Mouse (Mus musculus): ENCODE data around the gene Pitpnc1. TPM values are rescaled to one million over a fixed set of nuclear protein-coding genes. Genes with fewer than 3 reads are reported as not detected.

The Pitpnc1 gene
- polyA plus RNA-seq, 1 experiment from 2014 or later: 9.1 TPM

GRCm38 (mm10) chr11:107408886-107409285 lies 61.6 kb downstream of the Pitpnc1 start:
- peaks cover 63% of the 10 kb centered on the region for H3K4me1 ChIP-seq (ENCODE audit: insufficient read depth)
- 84% methylated on average over 7 of the region's 7 CpGs for WGBS (ENCODE audit: insufficient replicate concordance)
- no peak overlapping the region for H3K4me3 ChIP-seq (ENCODE audit: low read depth, low read length)
- no peak overlapping the region for H3K27ac ChIP-seq (ENCODE audit: low read depth)
- DNase-seq: no peak
- no peaks in the 10 kb centered on the region for H3K27me3 ChIP-seq (ENCODE audit: insufficient read depth, low read length)
- no peaks in the 10 kb centered on the region for H3K36me3 ChIP-seq (replicated peaks; ENCODE audit: insufficient read depth, low read length)
- ATAC-seq: no peak
- H3K4me2 ChIP-seq (ENCODE audit: low read depth, low read length): no peak overlapping the region
- 0 out of 2 replicates have a peak overlapping the region, but pooled peaks have one; percentile 16 for H3K9ac ChIP-seq (replicated peaks)
- TF ChIP-seq CTCF (IDR thresholded peaks at IDR 0.05; ENCODE audit: low read depth): no peak
- TF ChIP-seq EP300 (IDR thresholded peaks at IDR 0.05; ENCODE audit: low read depth): no peak
- H3K9me3 ChIP-seq (ENCODE audit: low read length): no peaks in the 10 kb centered on the region

GRCm38 (mm10) chr11:107407698-107408097 lies 62.8 kb downstream of the Pitpnc1 start:
- Histone ChIP-seq H3K36me3 (replicated peaks; ENCODE audit: insufficient read depth, low read length) (no peaks in the 10 kb centered on the region), H3K9ac (replicated peaks) (peak overlapping the region; percentile 10; the same call in 1 of the 2 replicates), H3K27ac (ENCODE audit: low read depth) (no peak overlapping the region), H3K9me3 (ENCODE audit: low read length) (no peaks in the 10 kb centered on the region), H3K4me1 (ENCODE audit: insufficient read depth) (peaks cover 58% of the 10 kb centered on the region), H3K4me3 (ENCODE audit: low read depth, low read length) (no peak overlapping the region), H3K27me3 (ENCODE audit: insufficient read depth, low read length) (no peaks in the 10 kb centered on the region), H3K4me2 (ENCODE audit: low read depth, low read length) (peak overlapping the region; percentile 24; the same call in 1 of the 2 replicates)
- TF ChIP-seq EP300 (IDR thresholded peaks at IDR 0.05; ENCODE audit: low read depth) (peak; percentile 76), CTCF (IDR thresholded peaks at IDR 0.05; ENCODE audit: low read depth) (no peak)
- WGBS (ENCODE audit: insufficient replicate concordance): 47% methylated on average over 9 of the region's 9 CpGs
- DNase-seq (no peak), ATAC-seq (peak; percentile 58)

- no peaks in the 10 kb centered on the region for H3K27me3 ChIP-seq (ENCODE audit: insufficient read depth, low read length)
- H3K36me3 ChIP-seq (replicated peaks; ENCODE audit: insufficient read depth, low read length): no peaks in the 10 kb centered on the region
- no peak for TF ChIP-seq CTCF (IDR thresholded peaks at IDR 0.05; ENCODE audit: low read depth)
- no peak for TF ChIP-seq EP300 (IDR thresholded peaks at IDR 0.05; ENCODE audit: low read depth)
- DNase-seq (no peak), ATAC-seq (no peak)
- H3K4me1 ChIP-seq (ENCODE audit: insufficient read depth): peaks cover 43% of the 10 kb centered on the region
- WGBS (ENCODE audit: insufficient replicate concordance): 90% methylated on average over 11 of the region's 11 CpGs
- no peak overlapping the region for H3K4me2 ChIP-seq (ENCODE audit: low read depth, low read length)
- no peak overlapping the region for H3K4me3 ChIP-seq (ENCODE audit: low read depth, low read length)
- H3K9ac ChIP-seq (replicated peaks): no peak overlapping the region
- no peaks in the 10 kb centered on the region for H3K9me3 ChIP-seq (ENCODE audit: low read length)
- no peak overlapping the region for H3K27ac ChIP-seq (ENCODE audit: low read depth)
Measured at GRCm38 (mm10) chr11:107405606-107406333, 64.7 kb downstream of the Pitpnc1 start.

GRCm38 (mm10) chr11:107403309-107403708 lies 67.2 kb downstream of the Pitpnc1 start:
- Histone ChIP-seq H3K27me3 (ENCODE audit: insufficient read depth, low read length) (no peaks in the 10 kb centered on the region), H3K9me3 (ENCODE audit: low read length) (no peaks in the 10 kb centered on the region), H3K36me3 (replicated peaks; ENCODE audit: insufficient read depth, low read length) (no peaks in the 10 kb centered on the region), H3K4me3 (ENCODE audit: low read depth, low read length) (no peak overlapping the region), H3K4me1 (ENCODE audit: insufficient read depth) (peaks cover 39% of the 10 kb centered on the region), H3K27ac (ENCODE audit: low read depth) (no peak overlapping the region), H3K4me2 (ENCODE audit: low read depth, low read length) (no peak overlapping the region), H3K9ac (replicated peaks) (no peak overlapping the region; the same call in 1 of the 2 replicates)
- ATAC-seq: no peak
- TF ChIP-seq EP300 (IDR thresholded peaks at IDR 0.05; ENCODE audit: low read depth) (no peak), CTCF (IDR thresholded peaks at IDR 0.05; ENCODE audit: low read depth) (no peak)
- DNase-seq: no peak
- WGBS (ENCODE audit: insufficient replicate concordance): 54% methylated on average over 10 of the region's 10 CpGs

- peaks cover 43% of the 10 kb centered on the region for H3K4me1 ChIP-seq (ENCODE audit: insufficient read depth)
- 89% methylated on average over 5 of the region's 5 CpGs for WGBS (ENCODE audit: insufficient replicate concordance)
- TF ChIP-seq CTCF (IDR thresholded peaks at IDR 0.05; ENCODE audit: low read depth) (peak; percentile 40), EP300 (IDR thresholded peaks at IDR 0.05; ENCODE audit: low read depth) (no peak)
- no peak overlapping the region for H3K9ac ChIP-seq (replicated peaks)
- H3K9me3 ChIP-seq (ENCODE audit: low read length): no peaks in the 10 kb centered on the region
- H3K27ac ChIP-seq (ENCODE audit: low read depth): no peak overlapping the region
- H3K4me2 ChIP-seq (ENCODE audit: low read depth, low read length): no peak overlapping the region
- H3K27me3 ChIP-seq (ENCODE audit: insufficient read depth, low read length): no peaks in the 10 kb centered on the region
- DNase-seq: no peak
- no peaks in the 10 kb centered on the region for H3K36me3 ChIP-seq (replicated peaks; ENCODE audit: insufficient read depth, low read length)
- H3K4me3 ChIP-seq (ENCODE audit: low read depth, low read length): no peak overlapping the region
- no peak for ATAC-seq
Measured at GRCm38 (mm10) chr11:107401839-107402590, 68.5 kb downstream of the Pitpnc1 start.

GRCm38 (mm10) chr11:107400826-107401225 lies 69.7 kb downstream of the Pitpnc1 start:
- H3K36me3 ChIP-seq (replicated peaks; ENCODE audit: insufficient read depth, low read length): no peaks in the 10 kb centered on the region
- H3K27me3 ChIP-seq (ENCODE audit: insufficient read depth, low read length): no peaks in the 10 kb centered on the region
- 64% methylated on average over 7 of the region's 7 CpGs for WGBS (ENCODE audit: insufficient replicate concordance)
- DNase-seq (no peak), ATAC-seq (no peak)
- no peak overlapping the region for H3K9ac ChIP-seq (replicated peaks)
- H3K9me3 ChIP-seq (ENCODE audit: low read length): no peaks in the 10 kb centered on the region
- peak overlapping the region; percentile 30; the same call in 1 of the 2 replicates for H3K27ac ChIP-seq (ENCODE audit: low read depth)
- peaks cover 55% of the 10 kb centered on the region for H3K4me1 ChIP-seq (ENCODE audit: insufficient read depth)
- no peak for TF ChIP-seq EP300 (IDR thresholded peaks at IDR 0.05; ENCODE audit: low read depth)
- TF ChIP-seq CTCF (IDR thresholded peaks at IDR 0.05; ENCODE audit: low read depth): no peak
- H3K4me3 ChIP-seq (ENCODE audit: low read depth, low read length): no peak overlapping the region
- H3K4me2 ChIP-seq (ENCODE audit: low read depth, low read length): peak overlapping the region; percentile 30; the same call in 1 of the 2 replicates
